Mouse (Mus musculus) bone marrow, adult 2 months (tissue): ENCODE measurements around the gene 5330417H12Rik.

Experiments
- CTCF ChIP-seq: fragments of 200-500 bp; IDR thresholded peaks from 2 replicates; pipeline ENCODE4 v1.5.1; 2011; ENCODE audit warnings: low read length, control low read depth; ENCODE audit not compliant: control insufficient read depth, insufficient read depth
- POLR2A ChIP-seq: fragments of 200-500 bp; IDR thresholded peaks from 2 replicates; pipeline ENCODE4 v1.6.1; 2011; ENCODE audit warnings: low read depth, mild to moderate bottlenecking, control low read depth, low read length, borderline replicate concordance; ENCODE audit not compliant: control insufficient read depth

DNA sequence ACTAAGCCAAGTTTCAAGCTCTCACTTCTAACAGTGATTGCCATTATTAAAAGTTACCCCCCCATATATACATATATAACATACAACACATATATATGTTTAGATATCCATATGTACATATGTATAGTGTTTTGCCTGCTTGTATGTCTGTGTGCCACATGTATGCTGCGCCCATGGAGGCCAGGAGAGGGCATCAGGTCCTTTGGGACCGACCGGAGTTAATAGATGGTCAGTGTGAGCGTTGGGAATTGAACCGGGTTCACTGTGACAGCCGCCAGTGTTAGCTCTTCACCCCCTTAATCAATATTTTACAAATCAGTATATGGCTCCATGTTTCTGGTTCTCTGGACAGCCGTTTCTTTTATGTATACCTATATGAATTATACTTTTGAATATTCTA, 25.0 kb upstream of the 5330417H12Rik start:
- TF ChIP-seq CTCF (no peak), POLR2A (no peak)
